Mouse (Mus musculus) embryonic fibroblast, embryonic 13.5 days (primary cell): ENCODE measurements around the gene Iqcm. TPM values are rescaled to one million over a fixed set of nuclear protein-coding genes. Genes with fewer than 3 reads are reported as not detected.

ENCODE experiments used
- H3K27ac ChIP-seq: 2 replicates; pipeline ENCODE4 v1.5.1; 2012; ENCODE audit warnings: low read length, control low read depth, inconsistent platforms; ENCODE audit not compliant: insufficient read depth
- H3K4me1 ChIP-seq: 2 replicates; pipeline ENCODE4 v1.6.1; 2011; ENCODE audit warnings: low read length; ENCODE audit not compliant: control insufficient read depth, insufficient read depth
- H3K4me3 ChIP-seq: 2 replicates; pipeline ENCODE4 v1.5.1; 2011; ENCODE audit warnings: mild to moderate bottlenecking, control low read depth, low read length; ENCODE audit not compliant: insufficient read depth
- CTCF ChIP-seq: IDR thresholded peaks from 2 replicates; pipeline ENCODE4 v1.5.1; 2011; ENCODE audit warnings: mild to moderate bottlenecking, control low read depth, low read length, moderate library complexity, borderline replicate concordance; ENCODE audit not compliant: insufficient read depth
- POLR2A ChIP-seq: IDR thresholded peaks from 2 replicates; pipeline ENCODE4 v1.6.1; 2011; ENCODE audit warnings: low read depth, mild to moderate bottlenecking, control low read depth, low read length, moderate library complexity
- polyA plus RNA-seq: library from polyadenylated mRNA; stranded (reverse); fragments of >200 nt; gene quantifications from 2 replicates; pipeline ENCODE4 v1.2.4, GENCODE M21; 2011; ENCODE audit warnings: low read depth; ENCODE audit not compliant: missing spikeins, insufficient read length

Gene Iqcm
- polyA plus RNA-seq, 1 experiment: not detected

- Histone ChIP-seq H3K4me1 (no peaks in the 10 kb centered on the region), H3K27ac (no peak overlapping the region), H3K4me3 (no peak overlapping the region)
- no peak for TF ChIP-seq CTCF
Measured at GRCm38 (mm10) chr8:75746561-75746960, 298.1 kb downstream of the Iqcm start.

DNA sequence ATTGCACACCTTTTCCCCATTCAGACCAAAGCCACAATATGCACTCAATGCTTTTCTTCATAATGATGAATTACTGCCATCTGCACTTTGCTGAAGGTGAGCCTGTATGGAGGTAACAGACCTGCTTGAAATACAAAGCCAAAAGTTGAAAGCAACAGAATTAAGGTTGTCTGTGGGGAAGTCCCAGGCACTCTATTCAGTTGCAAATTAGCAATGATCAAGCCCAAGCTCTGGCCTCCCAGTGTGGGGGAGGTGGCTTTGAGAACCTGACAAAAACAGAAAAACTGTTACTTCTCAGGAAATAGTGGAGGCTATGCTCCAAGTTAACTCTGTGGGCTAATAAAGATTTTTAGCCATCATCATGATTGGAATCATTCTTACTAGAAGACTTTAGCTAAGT, 307.1 kb downstream of the Iqcm start:
- no peak overlapping the region for H3K27ac ChIP-seq

GRCm38 (mm10) chr8:75828468-75829132, 380.1 kb downstream of the Iqcm start:
- Histone ChIP-seq H3K27ac (no peak overlapping the region), H3K4me1 (no peaks in the 10 kb centered on the region), H3K4me3 (no peak overlapping the region)
- TF ChIP-seq CTCF (no peak), POLR2A (no peak)

More for the DNA sequence above, 307.1 kb downstream of the Iqcm start:
- no peaks in the 10 kb centered on the region for H3K4me1 ChIP-seq
- no peak for TF ChIP-seq POLR2A
- TF ChIP-seq CTCF: no peak
- H3K4me3 ChIP-seq: no peak overlapping the region

DNA sequence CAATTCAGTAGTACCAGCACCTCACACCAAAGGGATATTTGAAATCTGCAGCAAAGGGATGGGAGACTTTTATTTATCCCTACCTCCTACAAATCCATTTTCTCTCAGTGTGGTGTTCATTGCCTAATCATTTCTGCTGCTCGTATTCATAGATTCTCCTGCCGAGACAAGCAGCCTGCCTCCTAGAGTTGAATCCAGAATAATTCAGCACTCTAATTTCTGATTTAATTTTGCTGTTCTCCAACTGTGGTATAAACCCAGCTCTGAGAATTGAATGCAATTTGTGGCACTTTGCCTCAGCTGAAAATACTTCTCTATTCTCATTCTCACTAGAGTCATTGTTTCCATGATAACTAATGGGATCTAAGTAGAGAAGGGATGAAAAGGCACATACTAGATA, 386.8 kb downstream of the Iqcm start:
- Histone ChIP-seq H3K27ac (no peak overlapping the region), H3K4me3 (no peak overlapping the region), H3K4me1 (no peaks in the 10 kb centered on the region)
- TF ChIP-seq CTCF (no peak), POLR2A (no peak)

- Histone ChIP-seq H3K4me3 (no peak overlapping the region), H3K4me1 (no peaks in the 10 kb centered on the region), H3K27ac (no peak overlapping the region)
- no peak for TF ChIP-seq CTCF
- no peak for TF ChIP-seq POLR2A
Measured at GRCm38 (mm10) chr8:75917603-75918344, 469.3 kb downstream of the Iqcm start.

DNA sequence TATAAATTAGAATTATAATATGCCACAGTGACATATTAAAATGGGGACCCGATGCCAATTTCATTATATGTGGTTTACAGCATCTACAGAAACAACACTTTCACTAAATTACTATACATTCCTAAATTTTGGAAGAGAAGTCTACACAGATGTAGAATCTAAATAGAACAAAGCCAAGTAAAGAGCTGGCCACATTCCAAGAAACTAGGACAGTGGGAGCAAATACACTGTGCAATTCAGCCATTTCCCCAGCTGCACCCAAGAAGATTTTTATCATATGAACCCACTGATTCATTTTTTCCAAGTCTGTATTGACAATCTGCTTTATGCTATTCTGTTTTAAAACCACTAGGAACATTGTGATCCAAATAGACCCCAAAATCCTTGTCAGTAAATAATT, 500.7 kb downstream of the Iqcm start:
- Histone ChIP-seq H3K27ac (no peak overlapping the region), H3K4me1 (no peaks in the 10 kb centered on the region), H3K4me3 (no peak overlapping the region)
- TF ChIP-seq CTCF: no peak
- TF ChIP-seq POLR2A: no peak

DNA sequence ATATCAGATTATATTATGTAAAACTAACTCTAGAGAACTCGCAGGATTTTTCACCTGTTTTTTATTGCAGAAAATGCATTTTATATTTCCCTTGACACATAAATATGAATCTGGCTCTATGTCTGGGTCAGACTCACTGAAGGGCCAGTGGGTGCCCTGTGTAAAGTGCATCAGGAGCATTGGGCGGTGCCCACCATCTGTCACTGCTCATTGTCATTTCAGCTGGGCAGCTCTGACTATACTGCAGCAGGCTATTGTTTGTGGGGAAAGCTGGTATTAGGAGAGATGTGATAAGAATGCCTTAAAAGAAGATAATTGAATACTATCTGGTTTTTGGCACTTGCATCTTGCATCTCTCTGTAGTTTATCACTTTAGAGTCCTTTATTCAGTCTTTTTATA, 507.5 kb downstream of the Iqcm start:
- H3K27ac ChIP-seq: no peak overlapping the region
- H3K4me3 ChIP-seq: no peak overlapping the region
- H3K4me1 ChIP-seq: no peaks in the 10 kb centered on the region
- TF ChIP-seq CTCF (no peak), POLR2A (no peak)

- no peak overlapping the region for H3K4me3 ChIP-seq
- H3K27ac ChIP-seq: no peak overlapping the region
- no peaks in the 10 kb centered on the region for H3K4me1 ChIP-seq
- TF ChIP-seq POLR2A: no peak
- TF ChIP-seq CTCF: no peak
Measured at GRCm38 (mm10) chr8:76018501-76018900, 570.0 kb downstream of the Iqcm start.

Other genes starting within 250 kb of the Iqcm start
- not detected in 2 replicates for gene Rasd2, start 234.8 kb upstream of the Iqcm start, polyA plus RNA-seq
- gene Gm10358, start 42.1 kb upstream of the Iqcm start, polyA plus RNA-seq: 0.67 and 1.1 TPM in 2 replicates